Mouse (Mus musculus) hindlimb bud, embryonic 11.5 days (tissue): ENCODE measurements at regions not wholly inside any gene's neighbourhood (a gene's known extent, or its start where the extent isn't known, plus 50 kb on each side); places are given as distances from the start of the nearest gene placed in this dataset.

Experiments
- DNase-seq: peaks from one replicate; pipeline ENCODE4 v3.0.0-alpha.2; 2012; ENCODE audit warnings: low read depth, low spot score; ENCODE audit errors: extremely low spot score

DNA sequence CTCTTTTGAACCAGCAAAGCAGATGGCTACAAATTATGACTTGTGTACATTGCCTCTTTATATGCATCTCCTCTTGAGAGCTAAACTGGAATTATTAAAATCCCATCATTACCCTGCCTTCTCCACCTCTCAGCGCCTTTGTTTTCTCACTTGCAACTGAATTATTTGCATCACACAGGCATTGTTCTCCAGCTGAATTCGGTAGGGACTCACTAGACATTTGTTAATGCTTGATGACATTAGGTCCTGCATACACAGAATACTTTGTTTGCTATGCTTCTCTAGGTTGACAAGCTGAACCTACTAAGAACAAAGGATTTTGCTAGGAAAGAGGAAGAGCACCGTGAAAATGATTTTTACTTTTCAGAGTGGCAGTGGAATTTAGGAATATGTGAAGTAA, 1248.4 kb downstream of the Hace1 start:
- no peak for DNase-seq

DNA sequence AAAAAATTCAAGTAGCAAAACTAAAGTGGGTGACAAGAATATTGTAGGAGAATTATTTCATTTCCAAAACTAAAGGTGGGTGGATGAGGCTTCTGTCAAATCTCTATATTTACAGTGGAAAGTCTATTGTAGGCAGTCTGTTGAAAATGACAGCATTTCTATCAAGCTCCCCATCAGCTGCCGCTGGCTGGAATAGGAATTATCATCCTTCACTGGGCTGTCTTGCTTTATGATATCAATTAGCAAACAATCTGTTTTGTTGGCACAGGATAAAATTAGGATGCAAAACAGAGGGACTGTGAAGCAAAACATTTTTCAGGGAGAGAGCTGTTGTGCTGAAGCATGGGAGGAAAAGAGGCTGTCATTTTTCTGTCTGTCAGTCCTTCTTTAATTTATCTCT, 1249.0 kb downstream of the Hace1 start:
- no peak for DNase-seq

DNA sequence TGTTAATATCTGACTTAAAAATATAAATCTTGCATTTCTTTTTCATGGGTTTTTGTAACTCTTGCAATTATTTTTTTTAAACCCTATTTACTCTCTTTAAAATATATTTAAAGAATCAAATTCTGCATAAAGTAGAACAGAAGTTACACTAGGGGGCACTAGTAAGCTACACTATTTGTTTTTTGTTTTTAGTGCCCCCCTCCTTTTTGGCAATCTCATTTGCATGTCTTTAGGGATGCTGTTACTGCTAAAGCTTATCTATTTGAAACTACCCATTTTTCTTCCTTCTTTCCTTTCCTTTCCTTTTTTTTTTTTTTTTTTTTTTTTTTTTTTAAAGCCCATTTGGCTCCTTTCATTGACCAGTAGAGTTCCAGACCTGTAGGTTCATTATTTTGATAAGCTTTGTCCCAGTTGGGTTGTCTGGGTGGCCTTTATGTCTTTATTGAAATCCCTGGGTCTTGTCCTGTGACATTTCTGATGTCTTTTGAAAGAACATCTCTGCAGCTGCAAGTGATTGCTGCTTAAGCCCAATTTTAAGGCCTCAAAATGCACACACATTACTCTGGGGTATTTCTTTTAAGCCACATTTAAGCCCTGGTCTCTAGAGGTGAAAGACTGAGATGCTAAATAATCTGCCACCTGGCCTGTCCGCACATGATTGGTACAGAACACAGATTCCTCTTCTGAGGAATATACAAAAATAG, 1249.6 kb downstream of the Hace1 start:
- DNase-seq: peak; percentile 0

DNA sequence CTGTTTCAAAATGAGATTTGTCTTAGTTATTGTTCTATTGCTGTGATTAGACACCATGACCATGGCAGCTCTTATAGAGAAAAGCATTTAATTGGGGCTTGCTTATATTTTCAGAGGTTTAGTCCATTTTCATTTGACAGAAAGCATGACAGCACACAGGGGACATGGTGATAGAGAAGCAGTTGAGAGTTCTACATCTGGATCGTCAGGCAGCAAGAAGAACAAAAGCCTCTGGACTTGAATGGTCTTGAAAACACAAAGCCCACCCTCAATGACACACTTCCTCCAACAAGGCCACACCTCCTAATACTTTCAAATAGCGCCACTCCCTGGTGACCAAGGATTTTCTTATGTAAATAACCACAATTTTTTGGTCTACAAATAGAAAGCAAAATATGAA, 1250.5 kb downstream of the Hace1 start:
- no peak for DNase-seq

DNA sequence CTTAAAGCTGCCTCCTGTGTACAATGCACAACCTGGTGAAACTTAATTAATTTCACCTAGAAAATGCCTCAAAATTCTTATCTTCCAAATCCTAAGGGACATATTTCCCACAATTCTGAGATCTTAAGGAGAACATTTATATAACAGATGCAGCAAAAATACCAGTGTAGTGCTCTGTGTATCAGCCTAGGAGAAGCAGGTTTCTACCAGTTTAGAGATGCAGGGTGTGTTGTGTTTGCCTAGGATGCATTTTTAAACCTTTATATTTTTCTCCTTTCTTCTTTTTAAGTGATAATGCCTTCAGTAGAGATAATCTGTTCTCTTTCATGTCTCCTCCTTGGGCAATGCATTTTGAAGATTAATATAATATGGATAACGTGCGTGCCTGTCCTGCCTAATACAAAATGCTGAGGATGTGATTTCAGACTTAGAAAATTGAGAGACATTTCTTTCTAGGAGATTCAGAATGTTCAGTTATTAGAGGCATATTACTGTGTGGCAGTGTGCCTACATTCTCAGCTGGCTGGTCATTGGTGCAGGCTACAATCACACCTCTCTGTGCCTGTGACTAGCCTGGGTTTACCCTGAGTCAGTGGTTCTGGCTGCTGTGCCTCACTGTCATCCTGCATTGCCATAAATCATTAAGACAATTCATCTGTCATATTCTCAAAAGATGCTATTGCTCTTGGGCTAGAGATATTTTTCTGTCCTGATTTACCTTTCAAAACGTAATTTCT, 1268.1 kb downstream of the Hace1 start:
- no peak for DNase-seq
